In genomic region chr8:57213066-57213465, GRCm38 (mm10) we compare ENCODE assay signal across 20 mouse cellular contexts.
"Had no signal": no experiment of that assay in that cellular context is flagged by ENCODE, and none has a peak within 500 bp of the region (broad histone marks: within the 10 kb centered on the region; RNA-seq: fewer than 3 reads in every experiment).

No protein-coding gene starts in this region.

- H3K4me1 ChIP-seq: limb, embryonic 10.5 days; liver, embryonic 12.5 days; liver, embryonic 15.5 days; megakaryocyte, embryonic 14.5 days; neural tube, embryonic 12.5 days had no signal

- H3K27ac ChIP-seq: layer of hippocampus, adult 2 months; limb, embryonic 10.5 days; limb, embryonic 13.5 days; liver, embryonic 12.5 days; liver, embryonic 15.5 days; neural tube, embryonic 12.5 days had no signal

- H3K36me3 ChIP-seq: limb, embryonic 10.5 days; limb, embryonic 13.5 days; liver, embryonic 12.5 days; liver, embryonic 15.5 days; neural tube, embryonic 12.5 days had no signal

- DNase-seq: kidney, adult 18-20 months; kidney, postnatal 14 days; layer of hippocampus, adult 9-11 months; liver; lung, adult 2 months; midbrain, embryonic 14.5 days; retina, postnatal 1 day; right cerebral cortex, postnatal 25 days; spleen, adult 18-20 months; thymus, postnatal 25 days had no signal

- ATAC-seq: inflammation-experienced regulatory T-cells, adult 6 months; intestine, embryonic 16.5 days; liver, embryonic 12.5 days had no signal

- H3K9me3 ChIP-seq: limb, embryonic 10.5 days; limb, embryonic 13.5 days; liver, embryonic 12.5 days; liver, embryonic 15.5 days; neural tube, embryonic 12.5 days had no signal

- H3K4me3 ChIP-seq: layer of hippocampus, adult 2 months; limb, embryonic 10.5 days; liver, embryonic 12.5 days; liver, embryonic 15.5 days; megakaryocyte, embryonic 14.5 days; neural tube, embryonic 12.5 days had no signal

- H3K27me3 ChIP-seq: liver, embryonic 12.5 days; liver, embryonic 15.5 days; megakaryocyte, embryonic 14.5 days; neural tube, embryonic 12.5 days had no signal

- H3K9ac ChIP-seq: limb, embryonic 13.5 days; liver, embryonic 12.5 days; liver, embryonic 15.5 days; neural tube, embryonic 12.5 days had no signal

- H3K4me2 ChIP-seq: liver, embryonic 12.5 days; liver, embryonic 15.5 days; midbrain, embryonic 11.5 days; neural tube, embryonic 12.5 days had no signal
